Mouse (Mus musculus) E14TG2a.4 (cell line): ENCODE data around the gene 4931406P16Rik.

ENCODE experiments used
- H3K27me3 ChIP-seq: 2 replicates; pipeline ENCODE4 v1.6.1; 2014; ENCODE audit warnings: low read length, control low read depth; ENCODE audit not compliant: insufficient read depth
- H3K36me3 ChIP-seq: 2 replicates; pipeline ENCODE4 v1.6.1; 2014; ENCODE audit warnings: low read length, control low read depth; ENCODE audit not compliant: insufficient read depth
- H3K4me1 ChIP-seq: replicated peaks from 2 replicates; pipeline ENCODE4 v1.6.1; 2014; ENCODE audit warnings: low read depth, low read length, control low read depth
- H3K4me3 ChIP-seq: replicated peaks from 2 replicates; pipeline ENCODE4 v1.5.1; 2014; ENCODE audit warnings: mild to moderate bottlenecking, low read length
- H3K9me3 ChIP-seq: 2 replicates; pipeline ENCODE4 v1.6.1; 2014; ENCODE audit warnings: low read length, control low read depth
- CTCF ChIP-seq: conservative IDR thresholded peaks from 2 replicates; pipeline ENCODE4 v1.5.1; 2014; ENCODE audit warnings: low read length
- NANOG ChIP-seq: IDR thresholded peaks from 2 replicates; pipeline ENCODE4 v1.6.1; 2014; ENCODE audit warnings: borderline replicate concordance, low read length, mixed read lengths
- POU5F1 ChIP-seq: IDR thresholded peaks from 2 replicates; pipeline ENCODE4 v1.6.1; 2014; ENCODE audit warnings: low read length, borderline replicate concordance

Gene 4931406P16Rik

DNA sequence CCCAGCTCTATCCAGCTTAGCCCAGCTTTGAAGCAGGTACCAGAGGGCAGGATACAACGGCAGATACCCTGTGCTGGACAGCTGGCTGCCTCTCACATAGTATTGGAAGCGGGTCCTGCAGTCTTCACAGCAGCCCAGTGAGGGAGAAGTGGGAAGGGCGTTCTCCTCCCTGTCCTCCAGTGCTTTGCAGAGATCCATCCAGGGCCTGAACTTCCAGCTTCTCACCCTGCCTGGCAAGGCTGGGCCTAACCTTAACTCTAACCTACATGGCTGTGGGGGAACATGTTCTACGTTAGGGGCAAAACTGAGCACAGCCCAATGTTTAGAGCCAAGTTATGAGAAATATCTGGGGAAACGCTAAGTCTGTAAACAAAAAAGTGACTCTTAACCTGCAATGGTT lies 7.8 kb upstream of the 4931406P16Rik start:
- H3K4me1 ChIP-seq, result no peaks in the 10 kb centered on the region; the same call in 1 of the 2 replicates
- TF ChIP-seq CTCF (no peak), NANOG (no peak), POU5F1 (no peak)
- peaks cover 4% of the 10 kb centered on the region; the same call in 1 of the 2 replicates for H3K9me3 ChIP-seq
- no peaks in the 10 kb centered on the region for H3K36me3 ChIP-seq
- H3K4me3 ChIP-seq, result no peak overlapping the region
- no peaks in the 10 kb centered on the region for H3K27me3 ChIP-seq

DNA sequence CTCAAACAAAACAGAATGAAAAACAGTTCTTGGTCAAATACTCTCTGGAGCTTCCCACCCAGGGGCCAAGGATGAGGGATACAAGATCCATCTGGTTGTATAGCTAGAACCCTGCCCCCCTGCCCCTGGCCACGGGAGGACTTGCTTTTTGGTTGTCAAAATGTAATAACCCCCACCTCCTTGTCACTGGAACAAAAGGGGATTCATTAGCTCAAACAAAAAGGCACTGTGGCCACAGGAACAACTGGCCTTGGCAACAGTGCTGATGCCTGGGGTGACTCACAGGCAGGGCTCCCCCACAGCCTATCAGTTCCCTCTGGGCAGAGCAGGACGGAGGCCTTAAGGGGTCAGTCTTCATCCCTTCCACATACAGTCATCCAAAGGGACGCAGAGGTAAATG lies 6.6 kb upstream of the 4931406P16Rik start:
- Histone ChIP-seq H3K36me3 (no peaks in the 10 kb centered on the region), H3K9me3 (peaks cover 4% of the 10 kb centered on the region; the same call in 1 of the 2 replicates), H3K4me1 (peaks cover 2% of the 10 kb centered on the region; the same call in 1 of the 2 replicates), H3K27me3 (no peaks in the 10 kb centered on the region), H3K4me3 (no peak overlapping the region)
- no peak for TF ChIP-seq POU5F1
- no peak for TF ChIP-seq CTCF
- TF ChIP-seq NANOG, result no peak

DNA sequence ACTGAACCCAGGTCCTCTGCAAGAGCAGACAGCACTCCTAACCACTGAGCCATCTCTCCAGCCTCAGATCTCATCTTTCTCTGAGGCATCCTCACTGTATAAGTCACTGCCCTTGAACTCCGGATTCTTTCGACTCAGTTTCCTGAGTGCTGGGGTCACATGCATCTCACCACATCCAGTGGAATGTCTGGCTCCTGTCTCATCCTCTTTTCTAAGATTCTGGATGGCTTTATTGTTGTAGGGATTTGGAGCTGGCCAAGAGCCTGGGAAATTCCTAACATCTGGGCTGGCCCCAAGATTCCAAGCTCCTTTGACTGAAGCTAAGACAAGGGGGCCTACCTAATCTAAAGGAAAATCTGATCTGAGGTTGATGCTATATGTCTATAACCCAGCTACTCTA lies 5.8 kb upstream of the 4931406P16Rik start:
- Histone ChIP-seq H3K36me3 (no peaks in the 10 kb centered on the region), H3K9me3 (peaks cover 1% of the 10 kb centered on the region; the same call in 1 of the 2 replicates), H3K4me3 (no peak overlapping the region), H3K27me3 (no peaks in the 10 kb centered on the region), H3K4me1 (peaks cover 2% of the 10 kb centered on the region; the same call in 1 of the 2 replicates)
- TF ChIP-seq NANOG (no peak), POU5F1 (no peak), CTCF (no peak)

DNA sequence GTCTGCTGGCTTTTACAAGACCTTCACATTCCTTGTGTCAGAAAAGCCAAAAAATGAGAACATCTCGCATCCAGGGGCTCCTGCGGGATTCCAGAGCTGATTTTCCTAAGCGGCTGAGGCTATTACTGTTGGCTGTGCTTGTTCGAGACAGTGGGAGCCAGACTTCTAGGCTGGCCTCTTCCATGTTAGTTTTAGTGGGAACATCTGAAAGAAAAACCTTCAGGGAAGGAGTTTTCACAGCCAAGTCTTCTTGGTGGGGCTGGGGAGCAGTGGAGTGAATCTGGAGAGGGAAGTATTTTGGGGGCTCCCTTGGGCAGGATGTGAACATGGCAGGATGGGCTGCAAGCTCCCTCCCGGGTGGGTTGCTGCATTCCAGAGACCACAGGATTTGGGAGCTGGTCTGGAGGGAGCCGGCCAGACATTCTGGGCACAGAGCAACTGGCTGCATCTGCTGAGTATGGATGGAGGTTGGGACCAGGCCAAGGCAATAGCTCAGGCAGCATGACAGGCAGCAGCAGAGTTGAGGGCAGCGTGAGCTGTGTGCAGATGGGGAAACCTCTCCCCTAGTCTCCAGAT lies 4.6 kb upstream of the 4931406P16Rik start:
- no peaks in the 10 kb centered on the region for H3K9me3 ChIP-seq
- TF ChIP-seq NANOG, result no peak
- TF ChIP-seq POU5F1, result no peak
- no peak for TF ChIP-seq CTCF
- no peaks in the 10 kb centered on the region for H3K36me3 ChIP-seq
- H3K27me3 ChIP-seq, result no peaks in the 10 kb centered on the region
- H3K4me3 ChIP-seq, result no peak overlapping the region
- H3K4me1 ChIP-seq, result peaks cover 8% of the 10 kb centered on the region

DNA sequence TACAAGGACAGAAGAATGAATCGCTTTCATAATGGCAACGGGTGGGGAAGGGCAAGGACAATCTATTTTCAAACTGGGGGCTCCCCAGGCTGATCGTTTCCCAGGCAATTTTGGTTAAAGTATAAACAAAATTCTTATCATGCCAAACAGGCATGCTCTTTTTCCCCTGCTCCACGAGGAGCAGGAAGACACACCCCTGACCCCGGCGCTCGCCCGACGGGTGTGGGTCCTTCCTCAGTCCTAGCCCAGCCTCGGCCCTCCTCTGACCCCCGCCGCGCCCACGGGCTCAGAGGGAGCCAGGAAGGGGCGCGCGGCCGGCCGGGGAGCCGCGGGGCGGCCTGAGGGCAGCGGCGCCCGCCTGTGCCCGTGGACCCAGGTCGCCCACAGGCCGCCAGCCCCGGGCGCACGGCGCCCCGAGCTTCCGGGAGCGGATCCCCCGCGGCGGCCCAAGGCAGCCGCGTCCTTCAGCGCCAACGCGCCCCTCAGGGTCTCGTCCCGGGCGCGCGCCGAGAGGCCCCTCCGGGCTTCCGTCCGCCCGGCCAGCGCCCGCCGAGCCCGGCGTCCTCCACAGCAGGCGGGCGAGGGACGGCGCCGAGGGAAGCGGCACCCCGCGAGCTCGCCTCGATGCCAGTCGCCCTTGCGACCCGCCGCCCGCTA lies 437 bp downstream of the 4931406P16Rik start:
- peaks cover 19% of the 10 kb centered on the region for H3K4me1 ChIP-seq
- no peaks in the 10 kb centered on the region for H3K27me3 ChIP-seq
- H3K9me3 ChIP-seq, result no peaks in the 10 kb centered on the region
- H3K4me3 ChIP-seq, result peak overlapping the region; percentile 90
- 0 out of 2 replicates have a peak, but pooled peaks cover 5% of the 10 kb centered on the region for H3K36me3 ChIP-seq
- TF ChIP-seq POU5F1, result no peak
- no peak for TF ChIP-seq CTCF
- no peak for TF ChIP-seq NANOG

DNA sequence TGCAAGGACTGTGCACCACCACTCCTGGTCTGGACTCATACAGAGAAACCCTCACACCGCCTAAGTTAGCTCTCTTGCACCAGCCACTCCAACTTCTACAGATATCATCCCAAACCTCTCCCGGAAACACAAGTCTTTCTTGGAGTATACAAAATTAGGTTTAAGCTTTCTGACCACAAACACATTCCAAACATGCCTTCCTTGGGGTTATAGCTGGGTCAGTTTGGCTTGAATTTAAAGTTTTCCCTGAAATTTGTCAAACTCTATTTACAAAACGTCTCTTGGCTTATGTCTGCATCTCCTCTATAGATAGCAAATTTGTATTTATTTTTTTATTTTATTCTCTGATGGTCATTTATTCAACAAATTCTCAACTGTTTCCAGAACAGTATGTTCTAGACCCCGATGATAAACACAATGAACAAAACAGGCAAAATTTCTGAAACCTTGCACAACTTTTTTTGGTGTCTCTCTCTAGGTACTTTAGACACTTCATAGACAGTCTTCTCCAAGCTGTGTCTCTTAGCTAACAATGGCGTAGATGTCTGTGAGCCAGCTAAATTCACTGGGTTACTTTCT lies 4.1 kb downstream of the 4931406P16Rik start:
- H3K27me3 ChIP-seq, result no peaks in the 10 kb centered on the region
- no peak for TF ChIP-seq CTCF
- no peak for TF ChIP-seq NANOG
- TF ChIP-seq POU5F1, result no peak
- H3K9me3 ChIP-seq, result no peaks in the 10 kb centered on the region
- peaks cover 15% of the 10 kb centered on the region; the same call in 1 of the 2 replicates for H3K36me3 ChIP-seq
- peaks cover 17% of the 10 kb centered on the region for H3K4me1 ChIP-seq
- no peak overlapping the region for H3K4me3 ChIP-seq

DNA sequence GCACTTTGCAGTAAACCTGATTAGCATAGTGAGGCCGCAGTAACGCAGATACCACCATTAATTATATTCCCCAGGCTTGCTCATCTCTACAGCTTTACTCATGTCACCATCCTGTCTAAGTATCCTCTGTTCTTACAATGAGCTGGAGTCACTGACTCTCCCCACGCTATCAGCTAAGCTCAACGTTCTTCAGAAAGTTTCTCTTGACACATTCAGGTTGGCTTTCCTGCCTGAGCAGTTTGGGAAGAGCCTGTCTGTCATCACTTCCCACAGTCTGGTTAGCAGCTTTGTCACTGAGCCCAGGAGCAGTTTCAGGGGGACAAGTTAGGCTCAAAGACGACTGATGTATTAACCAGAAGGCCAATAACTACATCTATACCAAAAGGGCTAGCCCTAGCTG lies 4.8 kb downstream of the 4931406P16Rik start:
- H3K36me3 ChIP-seq, result peaks cover 15% of the 10 kb centered on the region; the same call in 1 of the 2 replicates
- peaks cover 11% of the 10 kb centered on the region for H3K4me1 ChIP-seq
- TF ChIP-seq POU5F1 (no peak), CTCF (no peak), NANOG (no peak)
- H3K27me3 ChIP-seq, result no peaks in the 10 kb centered on the region
- no peaks in the 10 kb centered on the region for H3K9me3 ChIP-seq
- no peak overlapping the region for H3K4me3 ChIP-seq

DNA sequence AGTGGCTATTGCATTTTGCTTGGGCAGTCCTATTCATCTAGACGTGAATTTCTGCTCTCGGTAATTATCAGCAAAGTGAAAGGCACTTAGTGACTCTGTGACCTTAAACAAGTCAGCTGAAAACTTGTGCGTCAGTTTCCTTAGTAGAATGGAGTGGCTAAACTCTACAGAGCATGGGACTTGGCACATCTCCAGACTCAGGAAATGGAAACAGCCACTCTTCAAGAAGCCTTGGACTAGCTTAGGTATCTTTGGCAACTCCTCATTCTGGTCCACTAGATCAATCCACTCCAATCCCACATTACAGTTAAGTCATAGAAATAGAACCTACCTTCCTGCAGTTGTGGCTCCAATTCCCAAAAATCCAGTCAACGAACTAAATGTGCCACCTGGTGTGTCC lies 7.9 kb downstream of the 4931406P16Rik start:
- TF ChIP-seq POU5F1 (no peak), CTCF (no peak)
- Histone ChIP-seq H3K36me3 (peaks cover 17% of the 10 kb centered on the region; the same call in 1 of the 2 replicates), H3K4me1 (0 out of 2 replicates have a peak, but pooled peaks cover 3% of the 10 kb centered on the region), H3K4me3 (no peak overlapping the region), H3K9me3 (no peaks in the 10 kb centered on the region), H3K27me3 (no peaks in the 10 kb centered on the region)
